ENCODE assay signal across 13 mouse cellular contexts in genomic region chr5:34197243-34197642, GRCm38 (mm10). TPM values are rescaled to one million over a fixed set of nuclear protein-coding genes. Genes with fewer than 3 reads are reported as not detected.
A peak's percentile ranks its signal among the peaks of the same experiment; 100 is the strongest.
DNase-seq lines count a peak whose midpoint lies in the region; TF ChIP-seq lines count a peak whose summit lies in the region.
"Had no signal": no experiment of that assay in that cellular context is flagged by ENCODE, and none has a peak within 500 bp of the region (broad histone marks: within the 10 kb centered on the region; RNA-seq: fewer than 3 reads in every experiment).

No protein-coding gene starts in this region.

- no peaks in the 10 kb centered on the region for H3K27me3 ChIP-seq in thymus, adult 2 months (ENCODE audit: control insufficient read depth, insufficient read depth, low read length)
- H3K27me3 ChIP-seq: embryonic facial prominence, embryonic 15.5 days; liver, embryonic 12.5 days; neural tube, embryonic 13.5 days; Patski had no signal

- no peak for TF ChIP-seq POLR2A in thymus, adult 2 months (IDR thresholded peaks at IDR 0.05; ENCODE audit: control insufficient read depth, extremely low read depth, insufficient read depth, low read length, poor library complexity)

- peak overlapping the region; percentile 94 for H3K27ac ChIP-seq in thymus, adult 2 months (ENCODE audit: control insufficient read depth, insufficient read depth, low read length)
- H3K27ac ChIP-seq: embryonic facial prominence, embryonic 15.5 days; heart, embryonic 10.5 days; liver, embryonic 12.5 days; neural tube, embryonic 13.5 days had no signal

- H3K36me3 ChIP-seq in thymus, adult 2 months (ENCODE audit: control insufficient read depth, insufficient read depth, low read length), result no peaks in the 10 kb centered on the region
- H3K36me3 ChIP-seq: embryonic facial prominence, embryonic 15.5 days; heart, embryonic 10.5 days; liver, embryonic 12.5 days; neural tube, embryonic 13.5 days had no signal

- peaks cover 67% of the 10 kb centered on the region for H3K4me1 ChIP-seq in thymus, adult 2 months (replicated peaks; ENCODE audit: control insufficient read depth, insufficient read depth, low read length)
- H3K4me1 ChIP-seq: embryonic facial prominence, embryonic 15.5 days; liver, embryonic 12.5 days; neural tube, embryonic 13.5 days had no signal

- DNase-seq in adrenal gland, postnatal 25 days, result peak; percentile 27
- DNase-seq in adrenal gland, adult 2 months, result no peak
- peak; percentile 30 for DNase-seq in thymus, adult 2 months
- no peak for DNase-seq in thymus, postnatal 10 days (ENCODE audit: low spot score in 2 of 2)
- peak; percentile 67 to 97 for DNase-seq in left cerebral cortex, postnatal 25 days (ENCODE audit: low spot score in 2 of 2)
- DNase-seq in thymus, postnatal 4 days, result peak; percentile 55
- DNase-seq in ovary, postnatal 36 days (ENCODE audit: low spot score), result no peak
- no peak for DNase-seq in kidney, postnatal 36 days

- TF ChIP-seq CTCF in thymus, adult 2 months (IDR thresholded peaks at IDR 0.05; ENCODE audit: borderline replicate concordance, control insufficient read depth, extremely low read depth, insufficient read depth, low read length, poor library complexity), result no peak

- H3K4me3 ChIP-seq in thymus, adult 2 months (ENCODE audit: control insufficient read depth, insufficient read depth, low read length), result no peak overlapping the region
- H3K4me3 ChIP-seq: embryonic facial prominence, embryonic 15.5 days; heart, embryonic 10.5 days; liver, embryonic 12.5 days; neural tube, embryonic 13.5 days had no signal

- WGBS in thymus, adult 2 months, result 45% methylated on average over 4 of the region's 4 CpGs

- intact Hi-C loops in left cerebral cortex, postnatal 25 days (cut with DNase I), result loop anchor here (1.0 to 2.0 kb wide), 2 partner anchors 46 to 79 kb away; no protein-coding TSS in a partner anchor

RNA-seq across cellular contexts. Expression of gene Mxd4, which starts 9.7 kb away (rescaled TPM):
- total RNA-seq in adrenal gland, postnatal 25 days (2021), result 144 and 161 TPM in 2 replicates
- 100 to 1,000 TPM; 100 to 125 TPM for total RNA-seq in adrenal gland, adult 2 months (2021)
- 260 and 308 TPM in 2 replicates for polyA plus RNA-seq in adrenal gland, adult 2 months (2012; rRNA removed)
- 515 and 525 TPM in 2 replicates for polyA plus RNA-seq in thymus, adult 2 months (2012; rRNA removed)
- total RNA-seq in left cerebral cortex, postnatal 25 days (2021), result 10 to 100 TPM; 77.6 to 96.5 TPM

RNA-seq across cellular contexts. Expression of gene Haus3, which starts 27.9 kb away (rescaled TPM):
- total RNA-seq in adrenal gland, postnatal 25 days (2021), result 10.1 and 12.5 TPM in 2 replicates
- 1 to 10 TPM; 7.2 to 8.4 TPM for total RNA-seq in adrenal gland, adult 2 months (2021)
- polyA plus RNA-seq in adrenal gland, adult 2 months (2012; rRNA removed), result 0.11 and 0.33 TPM in 2 replicates
- 3.3 and 4.2 TPM in 2 replicates for polyA plus RNA-seq in thymus, adult 2 months (2012; rRNA removed)
- 1 to 10 TPM; 6.1 to 7.7 TPM for total RNA-seq in left cerebral cortex, postnatal 25 days (2021)

RNA-seq across cellular contexts. Expression of gene Poln, which starts 28.0 kb away (rescaled TPM):
- 9.4 and 13.0 TPM in 2 replicates for total RNA-seq in adrenal gland, postnatal 25 days (2021)
- 10 to 100 TPM in 1 of 2 experiments, 1 to 10 TPM in 1; 7.0 to 12.3 TPM for total RNA-seq in adrenal gland, adult 2 months (2021)
- polyA plus RNA-seq in adrenal gland, adult 2 months (2012; rRNA removed), result 3.2 and 3.9 TPM in 2 replicates
- polyA plus RNA-seq in thymus, adult 2 months (2012; rRNA removed), result 2.3 and 2.4 TPM in 2 replicates
- 1 to 10 TPM; 1.7 to 1.8 TPM for total RNA-seq in left cerebral cortex, postnatal 25 days (2021)

Comparison
In these comparisons a context has a peak if more than half of its experiments do, and no peak if none do; other contexts are left out.
1. DNase-seq: peak in adrenal gland, postnatal 25 days (single experiment), thymus, adult 2 months (single experiment), left cerebral cortex, postnatal 25 days (2 of 2) and thymus, postnatal 4 days (single experiment); none in adrenal gland, adult 2 months (single experiment), thymus, postnatal 10 days (0 of 2), ovary, postnatal 36 days (single experiment) and kidney, postnatal 36 days (0 of 2).